In genomic region chr11:107479862-107480203, GRCm38 (mm10) we compare ENCODE assay signal across 7 mouse cellular contexts. TPM values are rescaled to one million over a fixed set of nuclear protein-coding genes. Genes with fewer than 3 reads are reported as not detected.
DNase-seq lines count a peak whose midpoint lies in the region; ATAC-seq and TF ChIP-seq lines count a peak whose summit lies in the region.

No protein-coding gene starts in this region.

- no peak for TF ChIP-seq POLR2A in embryonic fibroblast, embryonic 13.5 days (IDR thresholded peaks at IDR 0.05; ENCODE audit: low read depth, low read length)
- TF ChIP-seq POLR2A in olfactory bulb, adult 2 months (IDR thresholded peaks at IDR 0.05; ENCODE audit: insufficient read depth, low read depth, low read length): no peak

- H3K9ac ChIP-seq in lung, embryonic 15.5 days: peak overlapping the region; percentile 98

- no peak for ATAC-seq in lung, embryonic 15.5 days (ENCODE audit: borderline replicate concordance, extremely low read depth, low FRiP score, low TSS enrichment)

- no peaks in the 10 kb centered on the region for H3K27me3 ChIP-seq in lung, embryonic 15.5 days
- H3K27me3 ChIP-seq in limb, embryonic 10.5 days (ENCODE audit: low read depth, poor library complexity, severe bottlenecking): no peaks in the 10 kb centered on the region

- peaks cover 5% of the 10 kb centered on the region; the same call in 1 of the 2 replicates for H3K36me3 ChIP-seq in lung, embryonic 15.5 days
- H3K36me3 ChIP-seq in limb, embryonic 10.5 days: peaks cover 16% of the 10 kb centered on the region

- peak overlapping the region; percentile 81 for H3K4me2 ChIP-seq in lung, embryonic 15.5 days

- H3K9me3 ChIP-seq in lung, embryonic 15.5 days: no peaks in the 10 kb centered on the region
- H3K9me3 ChIP-seq in limb, embryonic 10.5 days (replicated peaks): no peaks in the 10 kb centered on the region

- H3K27ac ChIP-seq in lung, embryonic 15.5 days: peak overlapping the region; percentile 71; the same call in 1 of the 2 replicates
- H3K27ac ChIP-seq in embryonic fibroblast, embryonic 13.5 days (ENCODE audit: insufficient read depth, low read length): 0 out of 2 replicates have a peak overlapping the region, but pooled peaks have one; percentile 55
- H3K27ac ChIP-seq in limb, embryonic 10.5 days: peak overlapping the region; percentile 95
- H3K27ac ChIP-seq in olfactory bulb, adult 2 months (ENCODE audit: insufficient read depth, low read depth, low read length): 0 out of 2 replicates have a peak overlapping the region, but pooled peaks have one; percentile 59

- H3K4me3 ChIP-seq in lung, embryonic 15.5 days: peak overlapping the region; percentile 99
- H3K4me3 ChIP-seq in embryonic fibroblast, embryonic 13.5 days (ENCODE audit: insufficient read depth, low read length): peak overlapping the region; percentile 93
- H3K4me3 ChIP-seq in limb, embryonic 10.5 days: peak overlapping the region; percentile 97
- H3K4me3 ChIP-seq in olfactory bulb, adult 2 months (ENCODE audit: insufficient read depth, low read depth, low read length): peak overlapping the region; percentile 76

- peaks cover 17% of the 10 kb centered on the region for H3K4me1 ChIP-seq in lung, embryonic 15.5 days
- peaks cover 4% of the 10 kb centered on the region; the same call in 1 of the 2 replicates for H3K4me1 ChIP-seq in embryonic fibroblast, embryonic 13.5 days (ENCODE audit: control insufficient read depth, insufficient read depth, low read length)
- peaks cover 20% of the 10 kb centered on the region for H3K4me1 ChIP-seq in limb, embryonic 10.5 days
- no peaks in the 10 kb centered on the region for H3K4me1 ChIP-seq in olfactory bulb, adult 2 months (ENCODE audit: control insufficient read depth, insufficient read depth, low read length)

- under 1% methylated on average over 10 of the region's 10 CpGs for WGBS in lung, embryonic 15.5 days
- under 1% methylated on average over 10 of the region's 10 CpGs for WGBS in limb, embryonic 10.5 days
- WGBS in olfactory bulb, adult 2 months: 1% methylated on average over 10 of the region's 10 CpGs

- no peak for TF ChIP-seq CTCF in embryonic fibroblast, embryonic 13.5 days (IDR thresholded peaks at IDR 0.05; ENCODE audit: borderline replicate concordance, insufficient read depth, low read length)
- no peak for TF ChIP-seq CTCF in olfactory bulb, adult 2 months (IDR thresholded peaks at IDR 0.05; ENCODE audit: insufficient read depth, low read depth, low read length)

- DNase-seq in lung, postnatal 14 days: no peak
- DNase-seq in limb, embryonic 10.5 days (ENCODE audit: low spot score): no peak
- DNase-seq in thymus, postnatal 25 days: no peak
- no peak for DNase-seq in cerebellum, adult 9-11 months

RNA-seq across cellular contexts. Expression of gene Psmd12, which starts 0.5 kb away (rescaled TPM):
- polyA plus RNA-seq in lung, embryonic 15.5 days (2015; fragmentation: Nextera tagmentation; extraction: Ambion mirVana): 166 and 178 TPM in 2 replicates
- polyA plus RNA-seq in embryonic fibroblast, embryonic 13.5 days (2011; ENCODE audit: insufficient read length, low read depth, missing spikeins): 95.9 and 105 TPM in 2 replicates
- 229 and 240 TPM in 2 replicates for polyA plus RNA-seq in limb, embryonic 10.5 days (2016; fragmentation: Nextera tagmentation; extraction: Ambion mirVana)
- not detected in 2 replicates for polyA plus RNA-seq in olfactory bulb, adult 2 months (2012; ENCODE audit: insufficient read depth, insufficient read length, low replicate concordance, missing spikeins)

RNA-seq across cellular contexts. Expression of gene Pitpnc1, which starts 9.3 kb away (rescaled TPM):
- polyA plus RNA-seq in lung, embryonic 15.5 days (2015; fragmentation: Nextera tagmentation; extraction: Ambion mirVana): 15.9 and 16.7 TPM in 2 replicates
- 19.8 and 24.0 TPM in 2 replicates for polyA plus RNA-seq in embryonic fibroblast, embryonic 13.5 days (2011; ENCODE audit: insufficient read length, low read depth, missing spikeins)
- 31.6 and 37.1 TPM in 2 replicates for polyA plus RNA-seq in limb, embryonic 10.5 days (2016; fragmentation: Nextera tagmentation; extraction: Ambion mirVana)
- polyA plus RNA-seq in olfactory bulb, adult 2 months (2012; ENCODE audit: insufficient read depth, insufficient read length, low replicate concordance, missing spikeins): not detected in 2 replicates
